20 mouse cellular contexts compared by ENCODE assay signal in the genomic region with DNA sequence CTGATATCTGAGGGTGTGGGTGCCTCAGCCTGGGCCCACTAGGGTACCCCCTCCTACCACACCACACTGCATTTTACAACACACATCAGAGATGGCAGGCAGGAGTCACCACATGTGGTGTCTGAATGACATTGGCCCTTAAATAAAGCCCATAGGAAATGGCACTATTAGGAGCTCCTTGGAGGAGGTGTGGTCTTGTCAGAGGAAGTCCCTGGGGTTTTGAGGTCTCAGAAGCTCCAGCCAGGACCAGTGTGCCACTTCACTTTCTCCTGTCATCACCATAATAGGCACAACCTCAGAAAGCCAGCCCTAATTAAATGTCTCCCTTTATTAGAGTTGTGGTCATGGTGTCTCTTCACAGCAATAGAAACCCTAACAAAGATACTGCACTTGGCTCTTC.
"Had no signal": no experiment of that assay in that cellular context is flagged by ENCODE, and none has a peak within 500 bp of the region (broad histone marks: within the 10 kb centered on the region; RNA-seq: fewer than 3 reads in every experiment).

No protein-coding gene starts in this region.

- H3K9ac ChIP-seq: liver, embryonic 15.5 days; liver, postnatal 0 days; lung, embryonic 15.5 days; midbrain, embryonic 12.5 days; neural tube, embryonic 13.5 days; neural tube, embryonic 15.5 days had no signal

- ATAC-seq: liver, postnatal 0 days; lung, postnatal 0 days; midbrain, embryonic 16.5 days had no signal

- H3K4me3 ChIP-seq: liver, embryonic 15.5 days; lung, embryonic 15.5 days; midbrain, embryonic 10.5 days; midbrain, embryonic 12.5 days; myocyte; neural tube, embryonic 13.5 days; neural tube, embryonic 15.5 days had no signal

- H3K27ac ChIP-seq: liver, embryonic 15.5 days; lung, embryonic 15.5 days; macrophage; midbrain, embryonic 10.5 days; midbrain, embryonic 12.5 days; neural tube, embryonic 13.5 days; neural tube, embryonic 15.5 days had no signal

- H3K9me3 ChIP-seq: liver, embryonic 15.5 days; lung, embryonic 15.5 days; midbrain, embryonic 10.5 days; midbrain, embryonic 12.5 days; neural tube, embryonic 13.5 days; neural tube, embryonic 15.5 days had no signal

- DNase-seq: liver, postnatal 0 days; lung, adult 2 months; lung, postnatal 14 days; midbrain, embryonic 14.5 days; retina, postnatal 1 day; right cerebral cortex, adult 18-20 months; right cerebral cortex, postnatal 14 days; thymus, adult 18-20 months; thymus, postnatal 14 days; thymus, postnatal 36 days had no signal

- H3K36me3 ChIP-seq: liver, embryonic 15.5 days; lung, embryonic 15.5 days; midbrain, embryonic 10.5 days; midbrain, embryonic 12.5 days; neural tube, embryonic 13.5 days; neural tube, embryonic 15.5 days had no signal

- H3K4me1 ChIP-seq: neural tube, embryonic 13.5 days; neural tube, embryonic 15.5 days had no signal

- H3K4me2 ChIP-seq: liver, embryonic 15.5 days; lung, embryonic 15.5 days; midbrain, embryonic 12.5 days; neural tube, embryonic 13.5 days; neural tube, embryonic 15.5 days had no signal

- H3K27me3 ChIP-seq: liver, embryonic 15.5 days; lung, embryonic 15.5 days; midbrain, embryonic 12.5 days; neural tube, embryonic 13.5 days; neural tube, embryonic 15.5 days had no signal
